Mouse (Mus musculus) kidney, adult 11 months (tissue): Measurements from ENCODE around the gene Wnt10a.
"Not testable (repeated sequence)": the region's sequence is repeated elsewhere in the genome, so short reads cannot be mapped to it uniquely, and the experiment has no call there.

Source experiments
- DNase-seq: peaks from one replicate; pipeline ENCODE4 v3.0.0; 2022

Gene Wnt10a

DNA sequence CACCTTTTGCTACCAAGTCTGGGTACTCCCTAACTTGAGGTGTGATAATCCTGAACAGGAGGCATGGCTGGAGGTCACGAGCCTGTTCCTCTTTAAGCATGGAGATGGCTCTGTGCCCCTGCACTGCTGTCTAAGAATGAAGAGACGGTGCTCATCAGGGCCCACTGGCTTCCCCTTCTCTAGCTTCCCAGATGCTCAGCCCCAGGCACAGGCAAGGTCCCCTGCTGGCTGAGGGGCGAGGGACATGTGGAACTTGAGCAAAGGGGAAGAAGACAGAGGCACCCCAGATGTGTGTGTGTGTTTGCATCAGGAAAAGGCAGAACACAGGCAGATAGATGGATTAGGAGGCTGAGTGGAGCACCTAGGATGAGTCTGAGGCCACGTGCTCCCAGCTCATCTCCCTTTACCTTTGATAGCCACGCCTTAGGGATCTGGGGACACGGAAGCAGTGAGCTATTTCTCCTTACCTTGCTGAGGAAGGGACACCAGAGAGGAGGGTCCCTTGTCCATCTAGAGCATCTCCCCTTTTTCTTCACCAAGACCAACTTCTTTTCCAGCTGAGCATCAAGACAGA, 2.6 kb upstream of the Wnt10a start:
- no peak for DNase-seq

DNA sequence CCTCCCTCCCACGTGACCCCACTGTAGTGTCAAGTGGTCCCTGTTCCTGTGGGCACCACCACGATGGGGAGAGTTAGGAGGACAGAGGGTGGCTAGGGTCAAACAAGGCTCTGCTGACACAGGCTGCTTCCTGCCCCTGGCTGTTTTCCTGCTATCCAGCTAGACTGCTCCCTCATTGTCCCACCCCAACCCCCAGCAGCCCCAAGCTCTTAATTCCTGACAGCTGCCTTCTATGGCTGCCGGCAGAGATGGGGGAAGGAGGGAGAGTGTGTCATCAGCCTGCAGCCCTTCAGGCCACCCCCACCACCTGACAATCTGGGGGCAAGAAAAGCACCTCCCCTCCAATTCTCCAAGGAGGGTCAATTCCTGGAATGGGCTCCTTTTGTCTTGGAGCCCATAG, 1.2 kb upstream of the Wnt10a start:
- no peak for DNase-seq

DNA sequence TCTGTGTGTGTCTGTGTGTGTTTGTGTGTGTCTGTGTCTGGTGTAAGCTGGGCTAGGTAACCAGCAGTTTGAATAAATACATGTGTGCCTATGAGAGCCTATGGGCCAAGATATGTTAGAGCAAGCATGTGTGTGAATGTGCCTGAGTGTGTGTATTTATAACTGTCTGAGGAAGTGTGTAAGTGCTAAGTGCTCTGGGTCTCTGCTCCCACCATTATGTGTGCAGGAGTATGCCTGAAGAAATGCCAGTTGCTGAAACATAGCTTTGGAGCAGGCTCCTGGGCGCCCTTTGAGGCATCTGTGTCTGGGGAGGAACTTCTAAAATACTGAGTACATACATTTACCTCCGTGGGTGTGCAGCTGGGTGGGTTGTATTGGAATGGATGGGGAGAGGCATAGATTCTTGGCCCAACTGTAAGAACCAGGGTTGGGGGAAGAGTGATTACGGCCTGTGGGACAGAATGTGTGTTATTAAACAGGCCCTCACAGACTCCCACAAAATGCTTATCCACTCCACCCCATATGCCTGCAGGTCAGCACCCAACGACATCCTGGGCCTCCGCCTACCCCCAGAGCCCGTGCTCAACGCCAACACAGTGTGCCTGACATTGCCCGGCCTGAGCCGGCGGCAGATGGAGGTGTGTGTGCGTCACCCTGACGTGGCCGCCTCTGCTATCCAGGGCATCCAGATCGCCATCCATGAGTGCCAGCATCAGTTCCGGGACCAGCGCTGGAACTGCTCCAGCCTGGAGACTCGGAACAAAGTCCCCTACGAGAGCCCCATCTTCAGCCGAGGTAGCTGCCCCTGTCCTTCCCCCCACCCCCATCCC, 1.7 kb downstream of the Wnt10a start:
- no peak for DNase-seq

DNA sequence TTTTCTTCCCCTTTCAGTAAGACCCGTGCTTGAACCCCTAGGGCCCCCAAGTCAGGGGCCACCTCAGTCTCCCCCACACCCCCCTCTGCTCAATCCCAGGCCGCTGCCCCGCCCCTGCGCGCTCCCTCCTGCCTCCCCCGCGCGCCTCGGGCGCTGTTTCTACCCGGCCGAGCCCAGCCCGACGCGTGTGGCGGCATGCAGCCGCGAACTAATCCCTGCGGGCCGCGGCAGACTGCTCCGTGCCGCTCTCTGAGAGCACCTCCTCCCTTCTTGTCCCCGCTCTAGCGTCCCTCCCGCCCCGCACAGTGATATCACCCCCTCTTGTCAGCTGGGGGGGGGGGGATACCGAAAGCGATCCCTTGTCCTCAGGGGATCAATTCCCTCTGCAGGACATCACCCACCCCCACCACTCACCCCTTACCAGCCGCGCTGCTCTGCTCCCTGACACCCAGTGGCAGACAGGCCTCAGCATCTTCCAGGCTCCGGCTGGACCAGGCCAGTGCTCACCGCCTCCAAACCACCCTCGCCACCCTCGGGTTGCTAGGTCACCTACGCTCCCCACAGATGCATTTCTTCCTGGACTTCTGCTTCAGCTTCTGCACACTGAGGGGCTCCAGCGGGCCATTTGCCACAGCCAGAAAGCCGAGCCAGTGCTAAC, 3.3 kb downstream of the Wnt10a start:
- DNase-seq = no peak

DNA sequence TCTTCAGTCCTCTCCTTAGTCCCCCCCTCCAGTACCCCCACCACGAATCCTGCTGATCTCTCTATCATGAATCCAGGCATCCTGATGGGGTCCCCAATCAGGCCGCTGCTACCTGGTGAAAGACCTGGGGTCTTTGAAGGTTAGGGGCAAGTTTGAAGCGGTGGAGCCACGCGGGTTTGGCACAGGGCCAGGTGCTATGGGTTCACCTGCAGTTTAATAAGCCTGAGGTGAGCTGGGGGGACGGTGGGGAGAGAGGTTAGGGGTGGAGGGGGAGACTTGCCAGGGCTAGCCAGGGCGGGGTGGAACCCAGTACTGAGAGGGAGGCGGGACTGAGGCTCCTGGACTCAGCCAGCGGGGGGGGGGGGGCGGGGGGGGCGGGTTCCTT, 3.8 kb downstream of the Wnt10a start:
- DNase-seq = no peak

DNA sequence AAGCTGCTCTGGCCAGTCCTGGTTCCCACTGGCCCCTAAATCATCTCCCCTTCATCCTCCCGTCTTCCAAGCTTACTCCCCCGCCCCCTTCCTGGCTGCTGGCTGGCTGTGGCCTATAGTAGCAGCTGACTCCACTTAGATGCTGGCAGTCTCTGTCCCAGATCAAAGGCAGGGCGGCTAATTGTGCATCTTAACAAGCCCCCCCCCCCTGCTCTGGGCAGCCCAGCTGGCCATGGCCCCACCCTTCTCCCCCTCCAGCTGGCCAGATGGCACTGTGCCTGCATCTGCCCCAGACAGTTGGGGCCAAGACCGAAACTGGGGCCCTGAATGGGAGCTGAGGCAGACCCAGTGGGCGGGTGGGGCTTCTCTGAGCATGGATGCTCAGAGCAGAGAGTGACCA, 6.1 kb downstream of the Wnt10a start:
- no peak for DNase-seq

DNA sequence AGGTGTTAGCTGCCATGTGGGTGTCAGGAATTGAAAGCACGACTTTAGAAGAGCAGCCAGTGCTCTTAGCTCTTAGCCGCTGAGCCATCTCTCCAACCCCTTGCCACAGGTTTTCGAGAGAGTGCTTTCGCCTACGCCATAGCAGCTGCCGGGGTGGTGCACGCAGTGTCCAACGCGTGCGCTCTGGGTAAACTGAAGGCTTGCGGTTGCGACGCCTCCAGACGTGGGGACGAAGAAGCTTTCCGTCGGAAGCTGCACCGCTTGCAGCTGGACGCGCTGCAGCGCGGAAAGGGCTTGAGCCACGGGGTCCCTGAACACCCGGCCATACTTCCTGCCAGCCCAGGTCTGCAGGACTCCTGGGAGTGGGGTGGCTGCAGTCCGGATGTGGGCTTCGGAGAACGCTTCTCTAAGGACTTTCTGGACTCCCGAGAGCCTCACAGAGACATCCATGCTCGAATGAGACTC, 9.1 kb downstream of the Wnt10a start:
- no peak for DNase-seq

DNA sequence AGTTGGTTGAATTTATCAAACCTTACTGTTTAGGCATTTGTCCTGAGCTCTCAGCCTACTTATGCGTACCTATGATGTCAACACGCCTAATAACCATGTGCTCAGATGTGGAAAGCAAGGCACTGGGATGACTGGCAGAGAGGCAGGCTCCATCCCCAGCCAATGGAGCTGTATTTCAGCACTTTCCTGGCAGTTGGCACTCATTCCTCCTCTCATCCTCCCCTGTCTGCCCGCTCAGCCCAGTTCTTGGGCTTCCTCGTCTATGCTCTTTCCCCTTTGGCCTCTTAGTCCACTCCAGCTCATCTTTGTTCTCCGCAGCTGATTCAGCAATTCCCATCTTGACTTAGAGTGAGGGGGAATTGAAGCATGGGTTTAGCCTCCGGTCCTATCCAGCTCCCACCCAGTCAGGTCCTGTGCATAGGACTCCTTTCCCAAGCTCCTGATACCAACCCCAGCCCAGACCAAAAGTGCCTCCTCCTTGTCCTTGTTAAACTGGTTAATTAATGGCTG, 10.4 kb downstream of the Wnt10a start:
- no peak for DNase-seq

DNA sequence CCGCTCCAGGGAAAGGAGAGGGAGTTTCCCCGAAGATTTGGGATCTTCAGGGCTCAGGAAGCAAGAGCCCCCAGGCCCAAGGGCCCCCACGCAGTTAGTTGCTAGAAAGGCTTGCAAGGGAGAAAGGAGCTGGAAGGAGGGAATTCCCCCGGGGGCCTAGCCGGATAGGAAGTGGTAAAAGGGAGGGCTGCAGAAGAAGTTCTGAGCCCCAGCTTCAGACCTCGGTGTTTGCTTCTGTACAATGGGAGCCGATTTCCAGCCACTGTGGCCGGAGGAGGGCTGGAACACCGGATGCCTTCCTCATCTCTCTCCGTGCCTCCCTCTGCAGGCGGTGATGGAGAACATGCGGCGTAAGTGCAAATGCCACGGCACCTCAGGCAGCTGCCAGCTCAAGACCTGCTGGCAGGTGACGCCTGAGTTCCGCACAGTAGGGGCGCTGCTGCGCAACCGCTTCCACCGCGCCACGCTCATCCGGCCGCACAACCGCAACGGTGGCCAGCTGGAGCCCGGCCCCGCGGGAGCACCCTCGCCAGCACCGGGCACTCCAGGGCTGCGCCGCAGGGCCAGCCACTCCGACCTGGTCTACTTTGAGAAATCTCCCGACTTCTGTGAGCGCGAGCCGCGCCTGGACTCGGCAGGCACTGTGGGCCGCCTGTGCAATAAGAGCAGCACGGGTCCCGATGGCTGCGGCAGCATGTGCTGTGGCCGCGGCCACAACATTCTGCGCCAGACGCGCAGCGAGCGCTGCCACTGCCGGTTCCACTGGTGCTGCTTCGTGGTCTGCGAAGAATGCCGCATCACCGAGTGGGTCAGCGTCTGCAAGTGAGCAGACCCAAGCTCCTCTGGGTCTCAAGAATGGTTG, 11.7 kb downstream of the Wnt10a start:
- peak; percentile 77 for DNase-seq

DNA sequence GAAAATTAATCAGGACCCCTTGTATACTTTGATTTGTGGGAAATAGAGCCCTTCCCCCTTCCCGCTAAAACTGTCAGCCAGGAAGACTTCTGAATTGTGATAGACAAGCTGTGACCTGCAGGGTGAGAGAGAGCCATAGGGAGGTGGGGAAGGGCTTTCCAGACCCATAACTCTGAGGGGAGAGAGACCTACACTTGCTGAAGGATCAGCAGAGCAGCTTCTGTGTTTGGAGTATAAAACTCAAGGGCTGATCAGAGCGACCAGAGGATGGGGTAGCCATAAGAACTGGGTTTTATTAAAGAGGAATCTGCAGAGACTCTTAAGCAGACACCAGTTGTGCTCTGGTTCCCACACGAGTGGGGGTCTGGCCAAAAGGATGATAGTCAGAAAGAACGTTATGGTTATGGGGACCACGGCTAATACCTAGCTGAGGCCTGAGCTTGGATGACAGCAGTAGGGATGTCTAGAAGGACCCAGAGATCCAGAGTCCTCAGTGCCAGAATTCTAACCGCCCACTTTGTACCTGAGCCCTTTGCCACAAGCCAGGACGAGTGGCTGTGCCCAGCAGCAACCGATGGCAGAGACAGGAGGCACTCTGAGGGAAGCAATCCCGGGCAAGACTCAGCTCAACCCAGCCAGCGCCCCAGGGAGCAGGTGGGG, 13.0 kb downstream of the Wnt10a start:
- no peak for DNase-seq

DNA sequence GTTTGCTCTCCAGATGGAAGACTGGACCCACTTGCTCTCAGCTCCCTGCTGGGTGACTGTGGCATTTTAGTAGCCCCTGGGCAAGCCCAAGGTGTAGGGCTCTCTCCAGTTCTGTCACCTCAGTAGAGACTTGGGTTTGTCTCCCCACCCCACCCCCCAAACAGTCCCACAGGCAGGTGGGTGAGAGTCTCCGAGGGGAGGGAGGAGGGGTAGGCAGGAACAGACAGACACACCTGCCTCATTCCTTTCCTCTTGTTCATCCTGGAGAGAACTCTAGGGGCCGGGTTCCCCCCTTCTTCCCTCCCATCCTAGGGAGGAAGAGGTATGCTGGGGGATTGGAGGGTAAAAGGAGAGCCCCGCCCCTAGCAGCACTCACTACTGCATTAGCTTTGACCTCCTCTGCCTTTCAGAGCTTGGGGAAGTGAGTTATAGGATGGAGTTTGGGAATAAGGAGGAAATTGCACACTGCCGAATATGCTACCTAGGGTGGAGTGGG, 14.1 kb downstream of the Wnt10a start:
- DNase-seq = no peak

DNA sequence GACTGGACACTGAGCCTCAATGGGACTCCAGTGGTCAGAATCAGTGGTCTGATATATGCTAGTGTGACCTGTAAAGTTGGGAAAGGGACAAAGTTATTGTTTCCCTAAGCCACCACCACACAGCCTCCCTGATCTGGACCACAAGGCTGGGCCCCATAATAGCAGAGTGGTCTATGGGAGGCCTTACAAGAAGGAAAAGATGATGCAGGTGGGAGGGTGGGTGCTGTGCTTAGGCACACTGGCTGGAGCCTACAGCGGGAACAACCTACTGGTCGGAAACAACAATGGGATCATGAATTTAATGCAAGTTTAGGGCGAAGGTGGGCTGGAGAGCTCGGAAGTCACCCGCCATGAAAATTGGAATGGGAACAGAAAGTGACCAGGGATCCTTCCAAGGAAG, 14.5 kb downstream of the Wnt10a start:
- DNase-seq = no peak

DNA sequence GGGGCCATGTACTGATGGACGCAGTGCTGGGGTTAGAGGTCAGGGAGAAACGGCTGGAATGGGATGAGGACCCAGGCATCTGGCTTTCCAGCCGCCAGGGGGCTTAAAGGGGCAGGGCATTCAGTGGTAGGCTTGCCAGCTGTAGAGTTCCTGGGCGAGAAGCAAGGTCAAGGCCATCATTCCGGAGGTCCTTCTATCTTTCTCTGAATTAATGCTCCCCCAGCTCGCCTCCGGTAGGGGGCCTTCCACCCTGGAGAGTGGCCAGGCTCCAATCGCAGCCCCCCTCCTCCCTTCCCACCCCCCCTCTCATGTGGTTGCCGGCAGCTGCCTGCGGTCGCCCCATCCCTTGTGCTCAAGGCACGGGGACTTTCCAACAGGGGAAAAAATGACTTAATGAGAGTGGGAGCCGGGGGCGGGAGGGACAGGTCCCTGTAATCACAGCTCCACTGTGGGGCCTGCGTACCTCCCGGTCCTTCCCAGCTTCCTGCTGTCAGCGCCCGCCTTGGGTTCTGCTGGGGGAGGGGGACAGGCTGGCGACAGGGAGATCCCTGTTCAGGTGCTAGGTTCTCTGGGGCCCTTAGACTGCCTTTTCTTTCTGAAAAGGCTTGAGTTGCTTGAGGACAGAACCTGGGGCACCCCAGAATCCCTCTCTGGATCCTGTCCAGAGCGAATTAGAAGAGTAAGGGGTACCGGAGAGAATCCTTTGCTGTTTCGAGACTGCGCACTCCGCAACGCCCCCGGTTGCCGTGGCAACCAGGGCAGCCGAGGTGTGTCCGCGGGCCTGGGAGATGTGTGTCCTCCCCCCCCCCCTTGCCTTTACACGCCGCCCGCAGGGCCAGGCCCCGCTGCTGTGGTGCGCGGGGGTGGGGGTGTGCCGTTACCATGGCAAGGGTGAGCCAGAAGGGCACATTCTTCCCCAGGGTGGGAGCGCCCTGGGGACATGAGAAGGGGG, 15.3 kb downstream of the Wnt10a start:
- no peak for DNase-seq

DNA sequence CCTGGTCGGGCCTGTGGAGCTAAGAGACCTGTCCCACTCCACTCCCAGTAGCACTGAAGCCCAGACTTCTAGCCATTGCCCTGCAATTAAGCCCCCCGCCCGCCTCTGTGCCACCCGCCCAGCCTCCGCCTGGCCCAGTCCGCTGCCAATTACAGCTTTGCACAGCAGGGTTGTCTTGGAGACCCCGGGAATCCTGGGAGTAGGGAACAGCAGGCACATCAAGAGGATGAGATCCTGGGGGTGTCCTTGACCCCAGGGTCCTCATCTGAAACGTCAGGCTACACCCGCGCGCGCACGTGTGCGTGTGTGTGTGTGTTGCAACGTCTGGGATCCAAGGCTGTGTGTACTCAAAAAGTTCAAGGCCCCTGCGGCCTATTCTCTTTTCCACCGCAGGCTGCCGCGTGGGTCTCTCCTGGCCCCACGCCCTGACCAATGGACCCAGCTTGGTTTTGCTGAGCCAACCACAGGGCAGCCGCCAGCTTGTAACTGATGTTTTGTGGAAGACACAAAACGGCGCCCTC, 16.3 kb downstream of the Wnt10a start:
- no peak for DNase-seq

DNA sequence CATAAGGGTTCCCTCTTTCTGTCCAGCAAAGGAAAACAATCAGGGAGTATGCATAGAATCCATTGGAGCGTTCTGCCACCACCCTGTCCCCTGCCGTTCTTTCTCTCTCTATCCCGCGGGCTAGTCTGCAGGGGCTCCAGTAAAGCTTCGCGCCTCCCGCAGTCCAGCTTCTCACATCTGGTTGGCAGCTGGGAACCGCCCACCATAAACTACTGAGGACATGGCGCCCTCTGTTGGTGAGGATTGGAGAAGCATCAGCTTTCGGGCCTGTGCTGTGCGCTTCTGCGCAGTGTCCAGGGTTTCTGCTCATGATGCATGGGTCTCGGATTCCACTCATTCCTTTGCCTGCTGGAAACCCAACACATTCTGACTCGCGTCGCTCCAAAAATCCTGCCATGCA, 16.8 kb downstream of the Wnt10a start:
- DNase-seq = peak; percentile 87

DNA sequence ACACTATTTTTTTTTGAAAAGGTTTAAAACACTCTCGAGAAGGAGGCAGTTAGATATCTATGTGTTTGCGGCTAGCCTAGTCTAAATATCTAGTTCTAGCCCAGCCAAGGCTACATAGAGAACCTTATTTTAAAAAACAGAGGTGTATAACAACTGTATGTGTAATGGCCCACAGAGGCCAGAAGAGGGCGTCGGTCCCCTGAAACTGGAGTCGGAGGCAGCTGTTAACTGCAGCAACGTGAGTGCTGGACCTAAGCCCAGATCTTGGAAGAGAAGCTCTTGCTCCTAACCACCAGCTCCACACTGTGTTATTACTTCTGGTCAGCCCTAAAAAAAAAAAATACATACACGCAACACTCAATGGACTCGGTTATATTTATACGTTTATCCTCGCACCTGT, 17.7 kb downstream of the Wnt10a start:
- DNase-seq = no peak

DNA sequence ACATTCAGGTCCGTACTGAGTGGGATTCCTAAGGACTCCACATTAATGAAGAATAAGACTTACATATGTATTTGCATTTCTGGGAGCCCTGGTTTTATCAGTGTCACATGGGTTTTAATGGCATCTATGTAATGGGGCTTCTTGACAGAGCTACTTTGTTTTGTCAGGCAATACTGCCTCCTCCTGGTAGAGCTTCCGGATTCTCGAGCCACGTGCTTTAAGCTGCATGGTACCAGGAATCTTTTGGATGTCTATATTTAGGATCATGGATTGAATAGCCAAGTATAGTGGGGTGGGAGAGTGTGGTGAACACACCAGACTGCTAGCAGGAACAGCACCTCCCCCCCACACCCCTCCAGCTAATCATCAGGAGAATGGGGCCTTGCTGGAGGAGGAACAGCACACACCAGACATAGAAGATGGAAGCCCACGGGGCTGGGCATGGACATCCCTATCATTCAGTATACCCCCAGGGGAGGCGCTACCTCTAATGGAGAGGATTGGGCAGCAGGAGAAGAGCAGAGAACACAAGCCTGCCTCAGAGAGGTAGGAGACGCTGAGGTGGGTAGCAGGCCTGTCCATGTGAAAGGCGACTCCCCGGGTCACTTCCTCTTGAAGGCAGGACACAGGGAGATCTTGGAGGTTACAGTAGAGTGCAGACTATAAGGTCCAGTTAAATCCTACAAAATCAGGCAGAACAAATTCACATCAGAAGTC, 23.8 kb downstream of the Wnt10a start:
- DNase-seq = no peak

DNA sequence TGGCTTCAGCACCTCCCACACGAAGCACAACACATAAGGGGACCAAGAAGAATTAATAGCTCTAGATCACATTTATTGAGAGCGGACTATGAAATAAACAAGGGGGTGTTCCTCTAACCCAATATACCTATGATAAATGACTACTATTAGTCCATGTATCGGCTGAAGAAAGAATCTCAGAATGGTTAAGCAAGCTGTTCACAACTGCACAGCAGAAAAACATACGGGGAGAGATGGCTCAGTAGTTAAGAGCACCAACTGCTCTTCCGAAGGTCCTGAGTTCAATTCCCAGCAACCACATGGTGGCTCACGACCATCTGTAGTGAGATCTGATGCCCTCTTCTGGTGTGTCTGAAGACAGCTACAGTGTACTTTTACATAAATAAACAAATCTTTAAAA, 24.6 kb downstream of the Wnt10a start:
- DNase-seq = not testable (repeated sequence)

DNA sequence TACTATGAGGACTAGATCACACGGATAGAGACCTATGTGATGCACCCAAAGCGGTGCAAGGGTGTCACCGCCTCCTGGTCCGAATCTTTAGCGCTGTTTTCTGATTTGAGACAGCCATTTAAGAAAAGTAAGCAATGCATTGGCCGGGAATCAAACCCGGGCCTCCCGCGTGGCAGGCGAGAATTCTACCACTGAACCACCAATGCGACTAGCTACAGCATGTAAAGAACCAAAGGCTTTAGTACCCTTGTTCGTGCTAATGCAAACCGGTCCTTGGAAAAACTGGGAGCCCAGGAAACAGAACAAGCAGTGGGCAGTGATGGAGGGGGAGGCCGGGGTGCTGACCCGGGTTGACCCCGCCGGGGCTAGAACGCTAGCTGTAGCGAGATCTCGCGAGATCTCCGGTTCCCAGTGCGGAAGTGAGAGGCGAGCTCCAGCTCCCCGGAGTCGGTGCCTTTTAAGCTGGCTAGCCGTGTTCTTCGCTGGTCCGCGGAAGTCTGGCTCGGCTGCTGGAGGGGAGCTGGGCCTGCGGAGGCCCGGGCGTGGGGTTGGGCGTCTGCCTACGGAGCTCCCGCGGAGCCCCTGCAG, 25.4 kb downstream of the Wnt10a start:
- peak; percentile 88 for DNase-seq

DNA sequence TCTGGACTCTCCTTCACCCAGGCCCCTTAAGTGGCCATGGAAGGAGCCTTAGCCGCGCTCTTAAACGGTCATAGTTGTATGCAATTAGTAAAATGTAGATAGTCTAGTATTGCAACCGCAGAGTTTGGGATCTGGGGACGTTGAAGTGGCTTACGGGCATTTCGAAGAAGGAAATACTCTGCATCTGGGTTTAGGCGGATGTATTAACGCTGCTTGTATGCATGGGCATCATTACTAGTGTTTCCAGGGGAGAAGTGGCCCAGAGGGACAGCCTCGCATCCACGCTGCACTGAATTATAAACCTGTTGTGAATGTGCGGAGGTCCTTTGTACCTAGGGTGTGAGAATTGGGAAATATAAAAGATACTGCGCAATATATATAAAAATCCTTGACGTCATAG, 25.9 kb downstream of the Wnt10a start:
- DNase-seq = no peak
